11 mouse cellular contexts compared by ENCODE assay signal in genomic region chr8:125388404-125389180, GRCm38 (mm10).
DNase-seq lines count a peak whose midpoint lies in the region; ATAC-seq and TF ChIP-seq lines count a peak whose summit lies in the region.
"Had no signal": no experiment of that assay in that cellular context is flagged by ENCODE, and none has a peak within 500 bp of the region (broad histone marks: within the 10 kb centered on the region; RNA-seq: fewer than 3 reads in every experiment).

No protein-coding gene starts in this region.

- H3K4me3 ChIP-seq in heart, postnatal 0 days (ENCODE audit: low read depth, low read length) = no peak overlapping the region
- H3K4me3 ChIP-seq in neural tube, embryonic 14.5 days (ENCODE audit: low read depth, low read length) = no peak overlapping the region
- H3K4me3 ChIP-seq: embryonic facial prominence, embryonic 12.5 days; megakaryocyte, embryonic 14.5 days; neural tube, embryonic 12.5 days had no signal

- no peaks in the 10 kb centered on the region for H3K9me3 ChIP-seq in heart, postnatal 0 days (replicated peaks; ENCODE audit: control insufficient read depth, low read length)
- H3K9me3 ChIP-seq in neural tube, embryonic 14.5 days (ENCODE audit: control insufficient read depth, low read length) = no peaks in the 10 kb centered on the region
- H3K9me3 ChIP-seq: embryonic facial prominence, embryonic 12.5 days; neural tube, embryonic 12.5 days had no signal

- ATAC-seq in cerebellum, adult (ENCODE audit: insufficient number of reproducible peaks, low FRiP score, low TSS enrichment) = no peak
- ATAC-seq in heart, postnatal 0 days (ENCODE audit: insufficient read depth, low read depth) = no peak
- ATAC-seq in neural tube, embryonic 14.5 days (ENCODE audit: low read depth) = no peak
- ATAC-seq in monocyte, adult 5-6 weeks (replicated peaks; ENCODE audit: insufficient number of reproducible peaks, low FRiP score, low TSS enrichment, poor library complexity, severe bottlenecking) = no peak

- peak overlapping the region; percentile 92 for H3K27ac ChIP-seq in heart, postnatal 0 days (ENCODE audit: low read depth)
- peak overlapping the region; percentile 13; the same call in 1 of the 2 replicates for H3K27ac ChIP-seq in neural tube, embryonic 14.5 days (ENCODE audit: low read depth, low read length)
- H3K27ac ChIP-seq: embryonic facial prominence, embryonic 12.5 days; neural tube, embryonic 12.5 days had no signal

- TF ChIP-seq CTCF in heart, postnatal 0 days (IDR thresholded peaks at IDR 0.05; ENCODE audit: low read depth) = no peak

- H3K4me2 ChIP-seq in heart, postnatal 0 days (ENCODE audit: low read depth, low read length) = no peak overlapping the region
- H3K4me2 ChIP-seq in neural tube, embryonic 14.5 days (ENCODE audit: low read depth, low read length) = no peak overlapping the region
- H3K4me2 ChIP-seq: embryonic facial prominence, embryonic 12.5 days; neural tube, embryonic 12.5 days had no signal

- 31% methylated on average over 13 of the region's 13 CpGs for WGBS in heart, postnatal 0 days
- 52% methylated on average over 13 of the region's 13 CpGs for WGBS in neural tube, embryonic 14.5 days

- peaks cover 64% of the 10 kb centered on the region for H3K4me1 ChIP-seq in heart, postnatal 0 days (ENCODE audit: control insufficient read depth, insufficient read depth)
- peaks cover 28% of the 10 kb centered on the region for H3K4me1 ChIP-seq in neural tube, embryonic 14.5 days (ENCODE audit: control insufficient read depth, insufficient read depth, low read length)
- H3K4me1 ChIP-seq: megakaryocyte, embryonic 14.5 days had no signal

- H3K27me3 ChIP-seq in heart, postnatal 0 days (ENCODE audit: control insufficient read depth, insufficient read depth, low read length) = no peaks in the 10 kb centered on the region
- no peaks in the 10 kb centered on the region for H3K27me3 ChIP-seq in neural tube, embryonic 14.5 days (ENCODE audit: control insufficient read depth, insufficient read depth, low read length)
- H3K27me3 ChIP-seq: embryonic facial prominence, embryonic 12.5 days; neural tube, embryonic 12.5 days had no signal

- peak; percentile 47 to 57 for DNase-seq in cerebellum, postnatal 10 days
- DNase-seq in kidney, adult 11 months = peak; percentile 56
- DNase-seq in kidney, postnatal 10 days = no peak
- peak; percentile 61 for DNase-seq in heart, postnatal 0 days (ENCODE audit: low spot score)
- no peak for DNase-seq in cerebellum, postnatal 4 days (ENCODE audit: low spot score in 2 of 2)

- H3K36me3 ChIP-seq in heart, postnatal 0 days (replicated peaks; ENCODE audit: control insufficient read depth, insufficient read depth, low read length) = no peaks in the 10 kb centered on the region
- no peaks in the 10 kb centered on the region for H3K36me3 ChIP-seq in neural tube, embryonic 14.5 days (ENCODE audit: control insufficient read depth, insufficient read depth, low read length)
- H3K36me3 ChIP-seq: embryonic facial prominence, embryonic 12.5 days; neural tube, embryonic 12.5 days had no signal

- H3K9ac ChIP-seq in heart, postnatal 0 days (replicated peaks; ENCODE audit: low read depth, low read length) = no peak overlapping the region
- no peak overlapping the region for H3K9ac ChIP-seq in neural tube, embryonic 14.5 days (replicated peaks; ENCODE audit: low read depth, low read length)
- H3K9ac ChIP-seq: embryonic facial prominence, embryonic 12.5 days; neural tube, embryonic 12.5 days had no signal

- TF ChIP-seq EP300 in heart, postnatal 0 days (IDR thresholded peaks at IDR 0.05; ENCODE audit: low read depth) = no peak

Comparison
In these comparisons a context has a peak if more than half of its experiments do, and no peak if none do; other contexts are left out.
1. DNase-seq: peak in cerebellum, postnatal 10 days (2 of 2), kidney, adult 11 months (single experiment) and heart, postnatal 0 days (single experiment); none in kidney, postnatal 10 days (single experiment) and cerebellum, postnatal 4 days (0 of 2).